Mouse (Mus musculus): ENCODE measurements around the gene 1700003H04Rik. TPM values are rescaled to one million over a fixed set of nuclear protein-coding genes. Genes with fewer than 3 reads are reported as not detected.

The 1700003H04Rik gene
- total RNA-seq, 1 experiment = not detected

DNA sequence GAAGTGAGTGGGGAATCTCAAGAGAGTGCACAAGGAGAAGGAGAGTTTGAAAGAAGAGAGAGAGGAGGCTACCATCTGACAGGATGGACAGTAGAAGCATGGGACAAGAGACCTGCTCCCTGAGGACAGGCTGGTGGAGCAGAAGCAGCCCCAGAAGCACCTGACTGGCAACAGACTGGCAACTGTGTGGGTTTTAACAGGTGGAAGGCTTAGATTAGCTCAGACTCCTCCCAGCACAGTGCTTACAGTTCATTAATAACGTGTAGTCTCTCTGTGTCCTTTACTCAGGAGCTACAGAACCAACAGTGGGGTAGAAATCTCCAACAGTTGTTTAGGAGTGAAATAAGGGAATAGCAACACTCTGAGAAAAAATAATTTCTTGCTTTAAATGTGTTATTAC, 44.3 kb downstream of the 1700003H04Rik start:
- no peak overlapping the region for H3K9ac ChIP-seq (ENCODE audit: insufficient read depth, low read depth, low read length, poor library complexity, severe bottlenecking)
- in situ Hi-C loops (cut with MboI; ENCODE audit: low sequenced_read_pairs in 2 of 2, unreplicated experiment in 2 of 2) = no loop called here
- no peak for DNase-seq (ENCODE audit: low read depth, low spot score)
- H3K27ac ChIP-seq (ENCODE audit: insufficient read depth, low read depth, low read length, poor library complexity, severe bottlenecking) = no peak overlapping the region
- no peaks in the 10 kb centered on the region for H3K4me1 ChIP-seq (ENCODE audit: control insufficient read depth in 2 of 2, insufficient read depth in 2 of 2, low read length in 2 of 2, poor library complexity in 1 of 2)
- no peaks in the 10 kb centered on the region for H3K36me3 ChIP-seq (ENCODE audit: control insufficient read depth, insufficient read depth, low read length, poor library complexity, severe bottlenecking)
- no peak overlapping the region for H3K4me3 ChIP-seq (ENCODE audit: insufficient read depth in 1 of 2, low read depth in 1 of 2, low read length in 2 of 2, poor library complexity in 1 of 2, severe bottlenecking in 1 of 2)
- TF ChIP-seq HCFC1 (IDR thresholded peaks at IDR 0.05; ENCODE audit: borderline replicate concordance, insufficient read depth, low read length) (no peak), CHD2 (IDR thresholded peaks at IDR 0.05; ENCODE audit: low read depth, low read length) (no peak), ZNF384 (IDR thresholded peaks at IDR 0.05; ENCODE audit: low read depth, low read length) (no peak), ZC3H11A (IDR thresholded peaks at IDR 0.05; ENCODE audit: borderline replicate concordance, low read depth, low read length) (no peak), MAFK (IDR thresholded peaks at IDR 0.05; ENCODE audit: insufficient read depth, low read depth, low read length) (no peak)
- no peaks in the 10 kb centered on the region for H3K9me3 ChIP-seq (ENCODE audit: control insufficient read depth, insufficient read depth, low read depth, low read length)

DNA sequence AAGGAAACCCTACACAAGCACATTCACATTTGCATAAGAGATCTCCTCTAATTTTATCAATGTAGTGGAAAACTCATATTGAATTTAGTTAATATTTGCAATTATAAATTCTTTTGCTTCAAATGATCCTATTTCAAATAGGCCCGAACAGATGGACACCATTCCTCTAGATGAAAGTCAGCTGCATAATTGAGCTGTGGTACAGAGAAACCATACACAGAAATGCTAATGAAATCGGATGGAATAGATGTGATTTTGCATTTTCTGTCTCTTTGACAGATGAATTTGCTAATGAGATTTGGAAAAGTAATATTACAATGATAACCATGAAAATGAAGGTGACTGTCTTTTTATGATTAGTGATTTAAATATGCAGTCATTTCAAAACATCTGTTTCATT, 62.1 kb downstream of the 1700003H04Rik start:
- DNase-seq (ENCODE audit: low read depth, low spot score) = no peak
- in situ Hi-C loops (cut with MboI; ENCODE audit: low sequenced_read_pairs in 2 of 2, unreplicated experiment in 2 of 2) = no loop called here
- H3K4me3 ChIP-seq (ENCODE audit: insufficient read depth in 1 of 2, low read depth in 1 of 2, low read length in 2 of 2, poor library complexity in 1 of 2, severe bottlenecking in 1 of 2) = no peak overlapping the region
- no peaks in the 10 kb centered on the region for H3K9me3 ChIP-seq (ENCODE audit: control insufficient read depth, insufficient read depth, low read depth, low read length)
- H3K36me3 ChIP-seq (ENCODE audit: control insufficient read depth, insufficient read depth, low read length, poor library complexity, severe bottlenecking) = no peaks in the 10 kb centered on the region
- TF ChIP-seq MAFK (IDR thresholded peaks at IDR 0.05; ENCODE audit: insufficient read depth, low read depth, low read length) = no peak
- TF ChIP-seq ZC3H11A (IDR thresholded peaks at IDR 0.05; ENCODE audit: borderline replicate concordance, low read depth, low read length) = no peak
- no peak for TF ChIP-seq CHD2 (IDR thresholded peaks at IDR 0.05; ENCODE audit: low read depth, low read length)
- no peak for TF ChIP-seq HCFC1 (IDR thresholded peaks at IDR 0.05; ENCODE audit: borderline replicate concordance, insufficient read depth, low read length)
- TF ChIP-seq ZNF384 (IDR thresholded peaks at IDR 0.05; ENCODE audit: low read depth, low read length) = no peak
- no peak overlapping the region for H3K9ac ChIP-seq (ENCODE audit: insufficient read depth, low read depth, low read length, poor library complexity, severe bottlenecking)
- no peak overlapping the region for H3K27ac ChIP-seq (ENCODE audit: insufficient read depth, low read depth, low read length, poor library complexity, severe bottlenecking)
- no peaks in the 10 kb centered on the region for H3K4me1 ChIP-seq (ENCODE audit: control insufficient read depth in 2 of 2, insufficient read depth in 2 of 2, low read length in 2 of 2, poor library complexity in 1 of 2)

Other genes starting within 250 kb of the 1700003H04Rik start
- not detected in 2 replicates for gene 1700006A11Rik, start 155.1 kb downstream of the 1700003H04Rik start, total RNA-seq (2012; rRNA removed)